Mouse (Mus musculus): ENCODE results near the gene Cuzd1. TPM values are rescaled to one million over a fixed set of nuclear protein-coding genes. Genes with fewer than 3 reads are reported as not detected.

The Cuzd1 gene
- polyA plus RNA-seq, 1 experiment from 2014 or later: 0.06 TPM

Other genes starting within 250 kb of the Cuzd1 start
- gene 4933402N03Rik, start 176.0 kb downstream of the Cuzd1 start, polyA plus RNA-seq (2015; fragmentation: Nextera tagmentation; extraction: Ambion mirVana): not detected in 2 replicates
- 0.01 and 0.02 TPM in 2 replicates for gene 5430419D17Rik, start 147.9 kb downstream of the Cuzd1 start, polyA plus RNA-seq (2015; fragmentation: Nextera tagmentation; extraction: Ambion mirVana)
- not detected in 2 replicates for gene Fam24b, start 7.2 kb upstream of the Cuzd1 start, polyA plus RNA-seq (2015; fragmentation: Nextera tagmentation; extraction: Ambion mirVana)
- 0.36 TPM in 1 of 2 replicates, not detected in the other for gene Fam24a, start 11.6 kb upstream of the Cuzd1 start, polyA plus RNA-seq (2015; fragmentation: Nextera tagmentation; extraction: Ambion mirVana)
- 24.3 and 25.2 TPM in 2 replicates for gene 2310057M21Rik, start 40.5 kb upstream of the Cuzd1 start, polyA plus RNA-seq (2015; fragmentation: Nextera tagmentation; extraction: Ambion mirVana)
- 64.4 and 65.9 TPM in 2 replicates for gene Pstk, start 48.8 kb upstream of the Cuzd1 start, polyA plus RNA-seq (2015; fragmentation: Nextera tagmentation; extraction: Ambion mirVana)
- 11.5 and 12.5 TPM in 2 replicates for gene Ikzf5, start 88.2 kb upstream of the Cuzd1 start, polyA plus RNA-seq (2015; fragmentation: Nextera tagmentation; extraction: Ambion mirVana)
- gene Acadsb, start 88.3 kb upstream of the Cuzd1 start, polyA plus RNA-seq (2015; fragmentation: Nextera tagmentation; extraction: Ambion mirVana): 99.0 and 113 TPM in 2 replicates
- not detected in 2 replicates for gene Hmx3, start 220.6 kb upstream of the Cuzd1 start, polyA plus RNA-seq (2015; fragmentation: Nextera tagmentation; extraction: Ambion mirVana)
- not detected in 2 replicates for gene Hmx2, start 226.5 kb upstream of the Cuzd1 start, polyA plus RNA-seq (2015; fragmentation: Nextera tagmentation; extraction: Ambion mirVana)
- gene Bub3, start 237.9 kb upstream of the Cuzd1 start, polyA plus RNA-seq (2015; fragmentation: Nextera tagmentation; extraction: Ambion mirVana): 176 and 179 TPM in 2 replicates

All from limb, embryonic 15.5 days (tissue).